Mouse (Mus musculus) embryonic fibroblast, embryonic 13.5 days (primary cell): ENCODE results near the gene R3hdm1.

ENCODE experiments used
- CTCF ChIP-seq: IDR thresholded peaks from 2 replicates; pipeline ENCODE4 v1.5.1; 2011; ENCODE audit warnings: mild to moderate bottlenecking, control low read depth, low read length, moderate library complexity, borderline replicate concordance; ENCODE audit not compliant: insufficient read depth
- POLR2A ChIP-seq: IDR thresholded peaks from 2 replicates; pipeline ENCODE4 v1.6.1; 2011; ENCODE audit warnings: low read depth, mild to moderate bottlenecking, control low read depth, low read length, moderate library complexity

DNA sequence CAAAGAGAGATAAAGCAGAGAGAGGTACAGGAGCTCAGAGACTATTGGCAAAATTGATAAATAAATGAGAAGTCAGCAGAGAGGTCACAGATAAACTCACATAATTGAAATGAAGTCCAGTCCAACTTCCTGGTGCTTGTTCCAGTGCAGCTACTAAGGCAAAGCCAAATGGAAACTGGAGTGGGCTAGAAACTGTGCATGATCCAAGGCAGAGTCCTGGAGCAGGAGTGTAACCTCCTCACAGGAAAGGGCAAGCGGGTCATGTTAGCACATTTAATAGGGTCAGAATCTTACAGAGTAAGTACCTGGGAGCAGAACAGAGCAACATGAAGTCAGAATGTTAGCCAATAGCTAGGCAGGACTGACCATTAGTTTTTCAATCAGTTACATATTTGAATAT is 24.5 kb upstream of the R3hdm1 start:
- no peak for TF ChIP-seq CTCF
- TF ChIP-seq POLR2A: no peak
